Mouse (Mus musculus): ENCODE measurements around the gene Tmem98. TPM values are rescaled to one million over a fixed set of nuclear protein-coding genes. Genes with fewer than 3 reads are reported as not detected.

Gene Tmem98
- 100 to 1,000 TPM in 1 of 2 experiments, 10 to 100 TPM in 1; 51.3 to 100 TPM for polyA plus RNA-seq (2012; fragmentation: generic; extraction: Trizol)

GRCm38 (mm10) chr11:80809993-80810821 lies at the start of gene Tmem98:
TSS of gene Tmem98 (plus strand) at chr11:80810175.

GRCm38 (mm10) chr11:80779527-80780344 lies 30.2 kb upstream of the Tmem98 start, which contains the start of gene Myo1d:
TSS of gene Myo1d (minus strand) at chr11:80780025.

GRCm38 (mm10) chr11:80858065-80858464 lies 48.1 kb downstream of the Tmem98 start, which contains the start of gene Spaca3:
TSS of gene Spaca3 (plus strand) at chr11:80858365.

Other genes with a start within 250 kb of the Tmem98 start
- gene Myo1d, start 30.1 kb upstream of the Tmem98 start, polyA plus RNA-seq (2012; fragmentation: generic; extraction: Trizol), result 1 to 10 TPM; 1.5 to 5.4 TPM
- gene Spaca3, start 48.2 kb downstream of the Tmem98 start, polyA plus RNA-seq (2012; fragmentation: generic; extraction: Trizol), result not detected

Measured in C3H10T1/2 (cell line).